Mouse (Mus musculus) heart, embryonic 14.5 days (tissue): Measurements from ENCODE around the gene Mrpl45. TPM values are rescaled to one million over a fixed set of nuclear protein-coding genes. Genes with fewer than 3 reads are reported as not detected.

Experiments used
- ATAC-seq: fragments of 200-750 bp; cut with Nextera tagmentation; 2 replicates; pipeline ENCODE4 v1.8.0; 2017; ENCODE audit warnings: low read depth, moderate TSS enrichment; ENCODE audit not compliant: insufficient number of reproducible peaks, insufficient read depth, low FRiP score
- H3K27ac ChIP-seq, 2 experiments: fragments of 200-500 bp in 1 of 2; fragments of 300-500 bp in 1 of 2; sonication (generic) in 1 of 2; replicated peaks in 1 of 2; 2 replicates each; pipeline ENCODE4 v1.5.1; 2012 to 2014; ENCODE audit warnings: low read depth in 2 of 2, low read length in 2 of 2, control low read depth in 1 of 2, mild to moderate bottlenecking in 1 of 2, mixed read lengths in 1 of 2; ENCODE audit not compliant: control insufficient read depth in 1 of 2, insufficient read depth in 1 of 2
- H3K27me3 ChIP-seq: fragments of 300-500 bp; sonication (generic); 2 replicates; pipeline ENCODE4 v1.6.1; 2014; ENCODE audit warnings: mild to moderate bottlenecking, low read length, control low read depth; ENCODE audit not compliant: control insufficient read depth, insufficient read depth
- H3K36me3 ChIP-seq: fragments of 300-500 bp; sonication (generic); 2 replicates; pipeline ENCODE4 v1.6.1; 2014; ENCODE audit warnings: mild to moderate bottlenecking, control low read depth, low read length, mixed read lengths; ENCODE audit not compliant: control insufficient read depth, insufficient read depth
- H3K4me1 ChIP-seq, 2 experiments: fragments of 200-500 bp in 1 of 2; fragments of 300-500 bp in 1 of 2; sonication (generic) in 1 of 2; 2 replicates each; pipeline ENCODE4 v1.6.1; 2012 to 2014; ENCODE audit warnings: low read length in 2 of 2, control low read depth in 1 of 2, mixed read lengths in 1 of 2; ENCODE audit not compliant: control insufficient read depth in 2 of 2, insufficient read depth in 2 of 2
- H3K4me2 ChIP-seq: fragments of 300-500 bp; sonication (generic); 2 replicates; pipeline ENCODE4 v1.6.1; 2014; ENCODE audit warnings: mild to moderate bottlenecking, low read length
- H3K4me3 ChIP-seq, 2 experiments: fragments of 200-500 bp in 1 of 2; fragments of 300-500 bp in 1 of 2; sonication (generic) in 1 of 2; 2 replicates each; pipeline ENCODE4 v1.5.1; 2012 to 2014; ENCODE audit warnings: low read length in 2 of 2, mild to moderate bottlenecking in 2 of 2, control low read depth in 1 of 2, low read depth in 1 of 2, moderate library complexity in 1 of 2; ENCODE audit not compliant: control insufficient read depth in 1 of 2, insufficient read depth in 1 of 2
- H3K9ac ChIP-seq: fragments of 300-500 bp; sonication (generic); 2 replicates; pipeline ENCODE4 v1.6.1; 2014; ENCODE audit warnings: mild to moderate bottlenecking, low read length
- H3K9me3 ChIP-seq: fragments of 300-500 bp; sonication (generic); 2 replicates; pipeline ENCODE4 v1.6.1; 2016; ENCODE audit warnings: low read length, control low read depth; ENCODE audit not compliant: control insufficient read depth
- WGBS: fragments of 180-500 bp; shearing (Covaris S2); extraction: QIAGEN DNeasy Blood & Tissue Kit; methylation state at CpG from one replicate; pipeline ENCODE4 v1.1.7; 2014; 5-methylcytosine and 5-hydroxymethylcytosine counted together
- polyA plus RNA-seq: library from polyadenylated mRNA; unstranded; fragments of >200 nt; fragmentation: Nextera tagmentation; extraction: Ambion mirVana; gene quantifications from 2 replicates; pipeline ENCODE4 v1.2.1, GENCODE M21; 2014

Gene Mrpl45
- polyA plus RNA-seq, 1 experiment from 2014 or later: 59.2 TPM

DNA sequence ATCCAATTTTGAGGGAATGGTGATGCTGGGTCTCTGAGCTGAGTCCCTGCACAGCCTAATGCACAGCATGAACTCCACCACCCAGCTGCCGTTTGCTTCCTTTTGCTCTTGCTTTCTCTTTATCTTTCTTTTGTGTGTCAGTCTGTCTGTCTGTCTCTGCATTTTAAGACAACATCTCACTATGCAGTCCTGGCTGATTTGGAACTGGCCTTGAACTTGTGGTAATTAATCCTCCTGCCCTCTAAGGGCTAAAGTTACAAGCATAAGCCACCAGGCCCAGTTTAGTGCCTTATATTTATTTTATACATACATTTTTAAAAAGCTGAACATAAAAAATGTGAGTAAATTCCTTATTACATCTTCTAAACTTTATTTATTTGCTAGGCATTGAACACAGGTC, 39.5 kb upstream of the Mrpl45 start:
- peaks cover 3 to 25% of the 10 kb centered on the region in 2 experiments; a peak in 3 of 4 replicates for H3K4me1 ChIP-seq
- H3K9me3 ChIP-seq: no peaks in the 10 kb centered on the region
- no peak for ATAC-seq
- no peaks in the 10 kb centered on the region for H3K27me3 ChIP-seq
- WGBS: 29% methylated on average over 1 of the region's 1 CpGs
- no peak overlapping the region for H3K27ac ChIP-seq
- no peak overlapping the region for H3K4me2 ChIP-seq
- H3K4me3 ChIP-seq: no peak overlapping the region
- no peak overlapping the region for H3K9ac ChIP-seq
- H3K36me3 ChIP-seq: no peaks in the 10 kb centered on the region

- Histone ChIP-seq H3K4me1 (peaks cover 3 to 25% of the 10 kb centered on the region in 2 experiments; a peak in 3 of 4 replicates), H3K27me3 (no peaks in the 10 kb centered on the region), H3K9me3 (no peaks in the 10 kb centered on the region), H3K27ac (peak overlapping the region in 1 of 2 experiments; percentile 10; a peak in 1 of 4 replicates), H3K9ac (no peak overlapping the region), H3K36me3 (no peaks in the 10 kb centered on the region), H3K4me2 (peak overlapping the region; percentile 12), H3K4me3 (no peak overlapping the region)
- no peak for ATAC-seq
- WGBS: 51% methylated on average over 5 of the region's 5 CpGs
These were observed 38.4 kb upstream of the Mrpl45 start for GRCm38 (mm10) chr11:97277166-97277565.

GRCm38 (mm10) chr11:97278456-97278855, 37.1 kb upstream of the Mrpl45 start:
- 80% methylated on average over 6 of the region's 6 CpGs for WGBS
- Histone ChIP-seq H3K27ac (peak overlapping the region in 1 of 2 experiments; percentile 98; a peak in 2 of 4 replicates), H3K4me3 (peak overlapping the region in 1 of 2 experiments; percentile 93; a peak in 3 of 4 replicates), H3K4me2 (peak overlapping the region; percentile 86), H3K4me1 (peaks cover 3 to 25% of the 10 kb centered on the region in 2 experiments; a peak in 3 of 4 replicates), H3K9me3 (no peaks in the 10 kb centered on the region), H3K36me3 (no peaks in the 10 kb centered on the region), H3K27me3 (no peaks in the 10 kb centered on the region), H3K9ac (peak overlapping the region; percentile 98)
- ATAC-seq: no peak

- no peaks in the 10 kb centered on the region for H3K36me3 ChIP-seq
- H3K4me3 ChIP-seq: peak overlapping the region; percentile 76 to 93
- peak overlapping the region; percentile 98 for H3K9ac ChIP-seq
- WGBS: 14% methylated on average over 11 of the region's 11 CpGs
- no peak for ATAC-seq
- peak overlapping the region; percentile 84 to 98 for H3K27ac ChIP-seq
- no peaks in the 10 kb centered on the region for H3K27me3 ChIP-seq
- H3K4me2 ChIP-seq: peak overlapping the region; percentile 86
- H3K9me3 ChIP-seq: no peaks in the 10 kb centered on the region
- H3K4me1 ChIP-seq: peaks cover 3 to 25% of the 10 kb centered on the region in 2 experiments; a peak in 3 of 4 replicates
These were observed 36.5 kb upstream of the Mrpl45 start for GRCm38 (mm10) chr11:97279040-97279404.

DNA sequence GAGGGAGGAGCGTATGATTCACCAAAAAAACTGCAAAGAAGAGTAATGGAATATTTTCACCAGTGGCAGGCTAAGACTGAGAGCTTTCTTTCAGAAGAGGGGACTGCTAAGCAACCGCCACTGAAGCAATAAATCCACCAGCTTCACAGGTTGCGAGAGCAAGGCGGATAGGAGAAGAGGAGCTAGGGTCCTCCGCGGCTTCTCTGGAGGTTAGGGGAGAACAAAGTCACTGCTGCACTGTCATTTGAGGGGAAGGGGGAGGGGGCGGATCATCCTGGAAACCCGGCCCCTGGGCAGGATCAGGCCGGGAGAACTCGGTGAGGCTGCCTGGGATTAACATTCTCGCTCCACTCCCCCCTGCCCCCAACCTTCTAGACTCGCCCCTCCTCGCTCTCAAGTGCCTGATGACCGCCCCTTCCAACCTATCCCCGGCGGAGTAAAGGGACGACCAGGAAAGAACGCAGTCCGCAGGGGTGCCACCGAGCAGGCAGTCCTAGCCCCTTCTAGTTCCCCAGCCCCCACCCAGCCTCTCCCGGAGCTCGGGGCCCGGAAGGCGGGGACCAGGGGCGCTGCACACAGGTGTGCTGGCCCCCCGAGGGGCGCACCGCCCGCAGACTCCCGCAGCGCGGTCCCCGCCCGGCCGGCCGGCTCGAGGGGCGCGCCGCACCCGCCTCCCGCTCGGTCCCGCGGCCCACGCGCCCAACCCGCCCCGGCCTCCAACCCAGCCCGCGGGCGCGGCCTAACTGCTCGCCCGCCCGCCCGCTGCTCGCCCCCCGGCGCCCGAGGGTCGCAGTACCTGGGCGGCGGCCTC, 35.9 kb upstream of the Mrpl45 start:
- peak; percentile 84 for ATAC-seq
- H3K9me3 ChIP-seq: no peaks in the 10 kb centered on the region
- WGBS: 1% methylated on average over 53 of the region's 64 CpGs

DNA sequence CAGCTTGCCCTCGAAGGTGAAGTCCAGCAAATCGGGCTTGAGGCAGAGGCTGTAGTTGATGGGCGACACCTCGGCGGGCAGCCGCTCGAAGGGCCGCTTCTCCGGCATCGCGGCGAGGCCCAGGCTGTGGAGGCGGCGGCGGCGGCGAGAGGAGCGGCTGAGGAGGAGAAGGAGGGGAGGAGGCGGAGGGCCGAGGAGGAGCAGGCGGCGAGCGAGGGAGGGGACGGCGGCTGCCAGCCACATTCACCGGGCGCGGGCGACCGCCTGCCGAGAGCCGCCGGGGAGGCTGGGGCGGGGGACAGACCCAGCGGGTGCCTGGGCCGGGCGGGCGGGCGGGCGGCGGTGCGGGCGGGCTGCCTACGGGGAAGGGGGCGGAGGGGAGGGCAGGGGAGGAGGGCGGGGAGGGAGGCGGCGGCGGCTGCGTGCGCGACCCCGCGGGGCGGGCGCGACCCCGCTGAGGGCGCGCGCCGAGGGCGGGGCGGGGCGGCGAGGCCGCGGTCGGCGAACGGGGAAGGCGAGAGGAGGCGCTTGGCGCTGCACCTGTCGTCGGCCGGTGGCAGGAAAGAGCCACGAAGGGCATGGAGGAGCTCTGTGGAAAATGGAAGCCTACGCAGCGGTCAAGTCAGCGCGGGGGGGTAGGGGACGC, 35.2 kb upstream of the Mrpl45 start, which contains the start of gene Npepps:
TSS of gene Npepps (minus strand) at position 423 of the 646 bp plus-strand sequence.
- WGBS: under 1% methylated on average over 40 of the region's 83 CpGs
- Histone ChIP-seq H3K4me2 (peak within 1 kb of the TSS; percentile 86), H3K27ac (peak within 1 kb of the TSS; percentile 84 to 98), H3K9ac (peak within 1 kb of the TSS; percentile 98), H3K4me1 (peaks cover 3 to 25% of the 10 kb centered on the region in 2 experiments; a peak in 3 of 4 replicates), H3K4me3 (peak within 1 kb of the TSS; percentile 76 to 93), H3K36me3 (no peaks in the 10 kb centered on the region), H3K27me3 (no peaks in the 10 kb centered on the region), H3K9me3 (no peaks in the 10 kb centered on the region)
- peak; percentile 64 for ATAC-seq

More for the DNA sequence above, 35.9 kb upstream of the Mrpl45 start:
- peaks cover 3 to 25% of the 10 kb centered on the region in 2 experiments; a peak in 3 of 4 replicates for H3K4me1 ChIP-seq
- H3K27me3 ChIP-seq: no peaks in the 10 kb centered on the region
- H3K36me3 ChIP-seq: no peaks in the 10 kb centered on the region
- peak overlapping the region; percentile 98 for H3K9ac ChIP-seq
- H3K27ac ChIP-seq: peak overlapping the region; percentile 84 to 98
- H3K4me3 ChIP-seq: peak overlapping the region; percentile 76 to 93
- peak overlapping the region; percentile 86 for H3K4me2 ChIP-seq

GRCm38 (mm10) chr11:97282179-97282578, 33.3 kb upstream of the Mrpl45 start:
- WGBS: 80% methylated on average over 6 of the region's 6 CpGs
- H3K27ac ChIP-seq: no peak overlapping the region
- H3K9me3 ChIP-seq: no peaks in the 10 kb centered on the region
- H3K4me2 ChIP-seq: no peak overlapping the region
- H3K36me3 ChIP-seq: no peaks in the 10 kb centered on the region
- no peak overlapping the region for H3K9ac ChIP-seq
- no peaks in the 10 kb centered on the region for H3K27me3 ChIP-seq
- no peak for ATAC-seq
- peaks cover 6 to 24% of the 10 kb centered on the region in 2 experiments for H3K4me1 ChIP-seq
- no peak overlapping the region for H3K4me3 ChIP-seq
